Comparison of ENCODE assay signal across 9 mouse cellular contexts in the genomic region with DNA sequence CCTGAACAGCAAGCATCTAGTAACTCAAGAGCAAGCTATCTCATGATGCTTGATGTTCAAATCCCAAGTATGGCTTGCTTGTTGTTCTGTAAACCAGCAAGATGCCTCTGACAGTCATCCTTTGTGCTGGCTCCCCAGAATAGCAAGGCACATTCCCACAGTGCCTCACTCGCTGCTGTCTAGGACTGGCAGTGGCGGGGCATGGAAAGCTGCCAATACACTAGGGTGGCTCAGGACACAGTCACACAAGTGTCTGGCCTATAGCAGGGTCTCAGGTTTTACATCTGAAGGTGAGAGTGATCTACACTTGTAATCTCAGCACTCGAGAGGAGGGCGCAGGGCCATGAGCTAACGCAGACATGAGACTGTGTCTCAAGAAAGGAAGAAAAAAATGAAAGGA. TPM values are rescaled to one million over a fixed set of nuclear protein-coding genes. Genes with fewer than 3 reads are reported as not detected.
DNase-seq lines count a peak whose midpoint lies in the region; ATAC-seq and TF ChIP-seq lines count a peak whose summit lies in the region.
"Had no signal": no experiment of that assay in that cellular context is flagged by ENCODE, and none has a peak within 500 bp of the region (broad histone marks: within the 10 kb centered on the region; RNA-seq: fewer than 3 reads in every experiment).

No protein-coding gene starts in this region.

- ATAC-seq in heart, postnatal 0 days (ENCODE audit: insufficient read depth, low read depth), result peak; percentile 81

- TF ChIP-seq CTCF in cortical plate, adult 2 months (IDR thresholded peaks at IDR 0.05; ENCODE audit: extremely low read depth, insufficient read depth, low read length), result no peak
- TF ChIP-seq CTCF in heart, postnatal 0 days (IDR thresholded peaks at IDR 0.05; ENCODE audit: low read depth), result no peak

- H3K9ac ChIP-seq in heart, postnatal 0 days (replicated peaks; ENCODE audit: low read depth, low read length), result 0 out of 2 replicates have a peak overlapping the region, but pooled peaks have one; percentile 20

- no peak for TF ChIP-seq POLR2A in cortical plate, adult 2 months (IDR thresholded peaks at IDR 0.05; ENCODE audit: extremely low read depth, insufficient read depth, low read length)

- peak overlapping the region; percentile 49 for H3K27ac ChIP-seq in cortical plate, adult 2 months (ENCODE audit: insufficient read depth, low read length)
- peak overlapping the region; percentile 86 for H3K27ac ChIP-seq in heart, postnatal 0 days (ENCODE audit: low read depth)
- H3K27ac ChIP-seq: kidney, postnatal 0 days had no signal

- TF ChIP-seq EP300 in heart, postnatal 0 days (IDR thresholded peaks at IDR 0.05; ENCODE audit: low read depth), result no peak; the same call in 1 of the 2 replicates

- DNase-seq in layer of hippocampus, adult 11-12 months (ENCODE audit: low spot score), result peak; percentile 56
- DNase-seq in layer of hippocampus, adult 9-10 months (ENCODE audit: low spot score), result no peak
- peak; percentile 67 for DNase-seq in heart, postnatal 0 days (ENCODE audit: low spot score)
- peak; percentile 62 to 74 for DNase-seq in right cerebral cortex, postnatal 10 days (ENCODE audit: low spot score in 2 of 2)
- DNase-seq in urinary bladder, postnatal 10 days (ENCODE audit: low spot score), result no peak
- DNase-seq in ovary, postnatal 10 days (ENCODE audit: low spot score), result no peak
- no peak for DNase-seq in lung, postnatal 25 days (ENCODE audit: low spot score)

- H3K9me3 ChIP-seq in heart, postnatal 0 days (replicated peaks; ENCODE audit: control insufficient read depth, low read length), result no peaks in the 10 kb centered on the region

- H3K4me2 ChIP-seq in heart, postnatal 0 days (ENCODE audit: low read depth, low read length), result no peak overlapping the region

- 41% methylated on average over 5 of the region's 5 CpGs for WGBS in heart, postnatal 0 days

- H3K36me3 ChIP-seq in heart, postnatal 0 days (replicated peaks; ENCODE audit: control insufficient read depth, insufficient read depth, low read length), result peaks cover 78% of the 10 kb centered on the region

- no peak overlapping the region for H3K4me3 ChIP-seq in cortical plate, adult 2 months (ENCODE audit: insufficient read depth, low read length)
- H3K4me3 ChIP-seq in heart, postnatal 0 days (ENCODE audit: low read depth, low read length), result no peak overlapping the region

- peaks cover 13% of the 10 kb centered on the region for H3K4me1 ChIP-seq in cortical plate, adult 2 months (ENCODE audit: control insufficient read depth, insufficient read depth, low read length)
- H3K4me1 ChIP-seq in heart, postnatal 0 days (ENCODE audit: control insufficient read depth, insufficient read depth), result peaks cover 7% of the 10 kb centered on the region

- no peaks in the 10 kb centered on the region for H3K27me3 ChIP-seq in heart, postnatal 0 days (ENCODE audit: control insufficient read depth, insufficient read depth, low read length)

RNA-seq across cellular contexts. Expression of a gene that starts 57.4 kb away (rescaled TPM):
- 229 and 234 TPM in 2 replicates for polyA plus RNA-seq in cortical plate, adult 2 months (2012; rRNA removed)
- total RNA-seq in heart, postnatal 0 days (2014; rRNA removed; ENCODE audit: low replicate concordance), result 62.9 and 63.3 TPM in 2 replicates
- polyA plus RNA-seq in heart, postnatal 0 days (2015; fragmentation: Nextera tagmentation; extraction: Ambion mirVana), result 44.2 and 45.0 TPM in 2 replicates

Comparison
In these comparisons a context has a peak if more than half of its experiments do, and no peak if none do; other contexts are left out.
1. DNase-seq: peak in layer of hippocampus, adult 11-12 months (single experiment), heart, postnatal 0 days (single experiment) and right cerebral cortex, postnatal 10 days (2 of 2); none in layer of hippocampus, adult 9-10 months (single experiment), urinary bladder, postnatal 10 days (single experiment), ovary, postnatal 10 days (single experiment) and lung, postnatal 25 days (single experiment).